Mouse (Mus musculus) lung, adult 2 months (tissue): ENCODE data around the gene Mtx3.

ENCODE experiments used
- CTCF ChIP-seq: fragments of 200-500 bp; IDR thresholded peaks from 2 replicates; pipeline ENCODE4 v1.5.1; 2011; ENCODE audit warnings: mild to moderate bottlenecking, low read length, control low read depth; ENCODE audit not compliant: insufficient read depth
- POLR2A ChIP-seq: fragments of 200-500 bp; IDR thresholded peaks from 2 replicates; pipeline ENCODE4 v1.6.1; 2011; ENCODE audit warnings: low read depth, mild to moderate bottlenecking, control low read depth, low read length, borderline replicate concordance; ENCODE audit errors: extremely low read depth

GRCm38 (mm10) chr13:92828820-92829219 lies 15.7 kb upstream of the Mtx3 start:
- TF ChIP-seq POLR2A (no peak), CTCF (no peak)
